Mouse (Mus musculus) forebrain, embryonic 12.5 days (tissue): ENCODE data around the gene Psme2. TPM values are rescaled to one million over a fixed set of nuclear protein-coding genes. Genes with fewer than 3 reads are reported as not detected.
A peak's percentile ranks its signal among the peaks of the same experiment; 100 is the strongest.

ENCODE experiments used
- ATAC-seq: fragments of 200-750 bp; cut with Nextera tagmentation; 2 replicates; pipeline ENCODE4 v1.8.0; 2017; ENCODE audit warnings: moderate TSS enrichment; ENCODE audit not compliant: low FRiP score
- H3K27ac ChIP-seq: fragments of 300-500 bp; sonication (generic); 2 replicates; pipeline ENCODE4 v1.5.1; 2016; ENCODE audit warnings: mild to moderate bottlenecking
- H3K27me3 ChIP-seq: fragments of 300-500 bp; sonication (generic); 2 replicates; pipeline ENCODE4 v1.6.1; 2016; ENCODE audit warnings: mild to moderate bottlenecking
- H3K36me3 ChIP-seq: fragments of 300-500 bp; sonication (generic); replicated peaks from 2 replicates; pipeline ENCODE4 v1.6.1; 2016; ENCODE audit warnings: mild to moderate bottlenecking
- H3K4me1 ChIP-seq: fragments of 300-500 bp; sonication (generic); 2 replicates; pipeline ENCODE4 v1.6.1; 2016
- H3K4me2 ChIP-seq: fragments of 300-500 bp; sonication (generic); 2 replicates; pipeline ENCODE4 v1.6.1; 2016; ENCODE audit warnings: mild to moderate bottlenecking, moderate library complexity
- H3K4me3 ChIP-seq: fragments of 300-500 bp; sonication (generic); replicated peaks from 2 replicates; pipeline ENCODE4 v1.5.1; 2016; ENCODE audit warnings: mild to moderate bottlenecking
- H3K9ac ChIP-seq: fragments of 300-500 bp; sonication (generic); 2 replicates; pipeline ENCODE4 v1.6.1; 2016; ENCODE audit warnings: mild to moderate bottlenecking
- H3K9me3 ChIP-seq: fragments of 300-500 bp; sonication (generic); 2 replicates; pipeline ENCODE4 v1.6.1; 2016
- WGBS: fragments of 180-500 bp; shearing (Covaris S2); methylation state at CpG from one replicate; pipeline ENCODE4 v1.1.7; 2016; 5-methylcytosine and 5-hydroxymethylcytosine counted together
- polyA plus RNA-seq: library from polyadenylated mRNA; unstranded; fragments of >200 nt; fragmentation: Nextera tagmentation; extraction: Ambion mirVana; gene quantifications from 2 replicates; pipeline ENCODE4 v1.2.1, GENCODE M21; 2016

Gene Psme2
- polyA plus RNA-seq: 199 and 201 TPM in 2 replicates

DNA sequence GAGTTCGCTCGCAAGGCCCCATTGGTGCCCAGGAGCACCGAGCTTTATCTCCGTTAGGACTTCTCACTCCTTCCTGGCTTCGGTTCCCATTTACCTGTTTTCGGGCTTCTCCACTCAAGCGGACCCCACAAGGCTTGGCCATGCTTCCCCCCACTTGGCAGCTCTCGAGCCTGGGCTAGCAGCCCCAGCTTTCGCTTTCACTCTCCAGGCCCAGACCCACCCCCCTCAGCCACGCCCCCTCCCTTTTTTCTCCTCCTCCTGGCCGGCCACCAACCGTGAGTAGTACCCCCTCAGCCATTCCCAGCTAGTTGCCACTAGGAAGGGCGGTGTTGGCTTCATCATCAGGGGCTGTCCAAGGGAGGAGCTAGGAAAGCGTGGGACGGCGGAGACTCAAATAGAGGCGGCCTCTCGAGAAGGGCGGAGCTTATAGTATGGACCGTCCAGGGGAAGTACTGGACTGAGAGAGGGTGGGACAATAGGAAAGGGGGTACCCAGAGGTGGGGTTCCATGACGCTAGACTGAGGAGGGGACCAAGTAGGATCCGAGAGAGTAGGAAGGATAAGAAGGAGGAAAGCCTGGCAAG, at the start of gene Psme2:
Gene Psme2 (minus strand): TSS at position 366 of the 583 bp plus-strand sequence.
- Histone ChIP-seq H3K4me1 (peaks cover 28% of the 10 kb centered on the region), H3K27ac (peak within 1 kb of the TSS; percentile 95), H3K9ac (peak within 1 kb of the TSS; percentile 83), H3K4me3 (peak within 1 kb of the TSS; percentile 83), H3K27me3 (no peaks in the 10 kb centered on the region), H3K36me3 (peaks cover 22% of the 10 kb centered on the region), H3K4me2 (peak within 1 kb of the TSS; percentile 97), H3K9me3 (no peaks in the 10 kb centered on the region)
- ATAC-seq: peak; percentile 97
- WGBS: 2% methylated on average over 22 of the region's 22 CpGs

DNA sequence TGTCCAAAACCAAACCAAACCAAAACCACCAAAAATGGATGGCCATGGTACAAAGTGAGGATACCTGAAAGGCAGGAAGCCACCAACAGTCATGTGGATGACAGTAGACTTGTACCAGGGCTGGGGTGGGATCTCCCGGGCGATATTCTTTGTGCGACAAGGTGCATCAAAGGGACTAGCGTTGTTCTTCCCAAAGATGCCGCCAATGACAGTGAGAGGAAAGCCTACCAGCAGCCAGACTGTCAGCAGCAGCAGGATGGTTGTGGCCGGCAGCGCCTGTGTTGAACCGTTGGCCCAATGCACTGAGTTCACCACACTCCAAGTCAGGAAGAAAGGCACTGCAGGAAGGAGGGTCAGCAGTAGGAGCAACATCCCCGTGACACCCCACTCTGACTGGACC, 46.9 kb upstream of the Psme2 start, which contains the start of gene Gm49378:
Gene Gm49378 (minus strand): TSS at position 101 of the 400 bp plus-strand sequence.
- no peaks in the 10 kb centered on the region for H3K27me3 ChIP-seq
- WGBS: 92% methylated on average over 9 of the region's 9 CpGs
- no peak within 1 kb of the TSS for H3K9ac ChIP-seq
- H3K27ac ChIP-seq: no peak within 1 kb of the TSS
- no peak within 1 kb of the TSS for H3K4me2 ChIP-seq
- H3K4me3 ChIP-seq: no peak within 1 kb of the TSS
- peaks cover 27% of the 10 kb centered on the region for H3K4me1 ChIP-seq
- H3K36me3 ChIP-seq: peaks cover 63% of the 10 kb centered on the region
- no peak for ATAC-seq
- H3K9me3 ChIP-seq: no peaks in the 10 kb centered on the region

DNA sequence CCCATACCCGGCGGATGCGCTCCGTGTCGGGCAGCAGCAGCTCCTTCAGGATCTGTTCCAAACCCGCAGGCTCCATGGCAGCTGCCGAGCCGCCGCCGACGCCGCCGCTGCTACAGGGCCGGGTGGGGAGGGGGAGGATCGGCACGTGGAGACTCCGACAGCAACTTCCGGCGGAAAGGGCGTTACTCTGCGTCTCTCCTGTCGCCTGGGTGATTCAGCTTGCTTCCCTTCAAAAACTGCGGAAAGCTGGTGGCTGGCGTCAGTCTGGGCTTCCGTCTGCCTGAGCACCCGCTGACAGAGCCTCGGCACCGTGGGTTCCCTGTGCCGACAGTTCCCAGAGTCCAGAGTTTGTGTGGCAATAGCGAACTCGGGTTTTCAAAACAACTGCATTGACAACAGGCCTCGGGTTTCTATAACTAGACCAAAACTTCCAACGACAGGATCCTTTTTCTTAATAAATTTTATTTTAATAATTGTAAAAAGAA, 44.7 kb upstream of the Psme2 start, which contains the start of gene Ipo4:
Gene Ipo4 (minus strand): TSS at position 435 of the 485 bp plus-strand sequence.
- peak; percentile 91 for ATAC-seq
- Histone ChIP-seq H3K4me1 (peaks cover 18% of the 10 kb centered on the region), H3K4me3 (peak within 1 kb of the TSS; percentile 68), H3K27ac (peak within 1 kb of the TSS; percentile 80), H3K9me3 (no peaks in the 10 kb centered on the region), H3K27me3 (no peaks in the 10 kb centered on the region), H3K9ac (peak within 1 kb of the TSS; percentile 82), H3K36me3 (peaks cover 77% of the 10 kb centered on the region), H3K4me2 (peak within 1 kb of the TSS; percentile 91)
- WGBS: 2% methylated on average over 33 of the region's 33 CpGs

DNA sequence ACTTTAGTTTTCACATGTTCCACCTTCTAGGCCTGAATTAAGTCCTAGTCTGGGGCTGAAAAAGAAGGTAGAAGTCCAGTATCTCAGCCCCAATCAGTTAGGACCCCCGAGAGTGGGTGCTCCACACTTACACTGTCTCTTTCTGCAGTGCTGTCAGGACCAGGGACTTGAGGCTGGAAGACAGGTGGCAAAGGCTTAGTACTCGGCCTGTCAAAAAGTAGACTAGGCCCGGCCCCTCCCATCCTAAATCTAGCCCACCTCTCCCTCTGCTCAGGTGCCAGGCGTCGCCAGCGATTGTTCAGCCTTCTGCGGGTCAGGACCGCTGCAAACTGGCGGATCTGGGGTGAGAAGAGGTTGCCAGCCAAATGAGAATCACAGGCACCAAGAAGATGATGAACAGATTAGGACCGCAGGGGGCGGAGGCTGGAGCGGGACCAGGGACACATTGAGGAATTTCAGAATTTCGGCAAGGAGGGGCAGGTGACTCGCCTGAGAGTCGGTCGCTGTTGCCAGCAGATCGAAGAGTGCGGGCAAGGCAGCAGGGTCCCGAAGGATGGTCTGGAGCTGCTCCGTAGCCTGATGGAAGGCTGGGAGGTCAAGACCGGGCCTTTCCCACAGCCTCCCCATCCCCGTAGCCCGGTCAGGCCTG, 44.1 kb upstream of the Psme2 start:
- ATAC-seq: peak; percentile 5
- H3K9ac ChIP-seq: peak overlapping the region; percentile 82
- H3K27ac ChIP-seq: peak overlapping the region; percentile 80
- no peaks in the 10 kb centered on the region for H3K27me3 ChIP-seq
- peak overlapping the region; percentile 91 for H3K4me2 ChIP-seq
- 4% methylated on average over 23 of the region's 23 CpGs for WGBS
- peak overlapping the region; percentile 68 for H3K4me3 ChIP-seq
- H3K4me1 ChIP-seq: peaks cover 18% of the 10 kb centered on the region
- H3K36me3 ChIP-seq: peaks cover 77% of the 10 kb centered on the region
- H3K9me3 ChIP-seq: no peaks in the 10 kb centered on the region

DNA sequence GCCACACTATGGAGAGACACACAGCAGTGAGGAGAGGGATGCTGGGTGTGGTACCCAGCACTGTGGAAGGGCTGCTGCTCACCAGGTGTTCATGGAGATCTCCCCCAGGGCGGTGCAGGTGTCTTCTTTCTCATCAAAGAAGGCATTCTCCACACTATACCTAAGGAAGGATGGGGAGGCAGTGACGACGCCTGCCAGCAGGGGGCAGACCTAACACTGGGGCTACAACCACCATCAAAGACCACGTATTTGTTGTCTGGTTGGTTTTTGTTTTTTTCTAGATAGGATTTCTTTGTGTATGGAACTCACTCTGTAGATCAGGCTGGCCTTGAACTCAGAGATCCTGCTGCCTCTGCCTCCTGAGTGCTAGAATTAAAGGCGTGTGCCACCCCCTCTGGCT, 38.4 kb upstream of the Psme2 start:
- Histone ChIP-seq H3K4me1 (peaks cover 4% of the 10 kb centered on the region; the same call in 1 of the 2 replicates), H3K4me2 (no peak overlapping the region), H3K9ac (no peak overlapping the region), H3K27me3 (no peaks in the 10 kb centered on the region), H3K27ac (no peak overlapping the region), H3K9me3 (no peaks in the 10 kb centered on the region), H3K36me3 (peaks cover 99% of the 10 kb centered on the region), H3K4me3 (no peak overlapping the region)
- WGBS: 59% methylated on average over 5 of the region's 5 CpGs
- ATAC-seq: no peak

DNA sequence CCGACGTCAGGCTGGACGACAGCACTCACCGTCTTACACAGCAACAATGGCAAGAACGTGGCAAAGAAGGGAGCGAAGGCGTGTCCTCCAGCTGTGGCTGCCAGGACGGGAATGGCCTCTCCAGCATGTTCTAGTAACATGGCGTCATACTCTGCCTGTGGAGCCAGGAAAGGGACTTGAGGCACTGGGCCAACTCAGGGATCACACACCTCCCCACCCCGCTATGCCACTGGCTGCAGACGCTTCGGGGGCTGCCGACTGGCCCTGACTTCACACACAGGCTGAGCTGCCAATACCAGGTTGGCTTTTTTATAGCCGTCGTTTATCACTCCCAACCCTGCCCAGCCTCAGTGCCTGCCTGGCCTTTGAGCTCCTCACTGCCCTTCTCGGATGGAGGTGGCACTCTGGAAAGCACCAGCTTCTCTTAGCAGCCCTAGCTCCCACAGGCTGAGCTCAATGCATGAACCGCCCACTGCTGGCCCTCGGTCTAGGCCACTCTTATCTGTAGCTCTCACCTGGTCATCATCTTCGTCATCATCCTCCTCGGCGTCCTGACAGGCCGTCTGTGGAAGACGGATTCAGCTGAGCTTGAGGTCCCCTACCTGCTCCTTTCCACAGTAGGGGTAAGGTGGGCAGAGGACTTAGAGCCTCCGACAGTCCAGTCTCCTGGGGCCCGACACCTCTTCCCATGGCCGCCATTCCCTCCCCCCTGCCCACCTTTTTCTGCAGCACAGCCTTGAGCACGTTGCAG, 37.3 kb upstream of the Psme2 start:
- Histone ChIP-seq H3K27me3 (no peaks in the 10 kb centered on the region), H3K4me3 (no peak overlapping the region), H3K36me3 (peaks cover 94% of the 10 kb centered on the region), H3K9me3 (no peaks in the 10 kb centered on the region), H3K27ac (no peak overlapping the region), H3K4me1 (no peaks in the 10 kb centered on the region), H3K9ac (no peak overlapping the region), H3K4me2 (no peak overlapping the region)
- no peak for ATAC-seq
- WGBS: 93% methylated on average over 27 of the region's 27 CpGs

DNA sequence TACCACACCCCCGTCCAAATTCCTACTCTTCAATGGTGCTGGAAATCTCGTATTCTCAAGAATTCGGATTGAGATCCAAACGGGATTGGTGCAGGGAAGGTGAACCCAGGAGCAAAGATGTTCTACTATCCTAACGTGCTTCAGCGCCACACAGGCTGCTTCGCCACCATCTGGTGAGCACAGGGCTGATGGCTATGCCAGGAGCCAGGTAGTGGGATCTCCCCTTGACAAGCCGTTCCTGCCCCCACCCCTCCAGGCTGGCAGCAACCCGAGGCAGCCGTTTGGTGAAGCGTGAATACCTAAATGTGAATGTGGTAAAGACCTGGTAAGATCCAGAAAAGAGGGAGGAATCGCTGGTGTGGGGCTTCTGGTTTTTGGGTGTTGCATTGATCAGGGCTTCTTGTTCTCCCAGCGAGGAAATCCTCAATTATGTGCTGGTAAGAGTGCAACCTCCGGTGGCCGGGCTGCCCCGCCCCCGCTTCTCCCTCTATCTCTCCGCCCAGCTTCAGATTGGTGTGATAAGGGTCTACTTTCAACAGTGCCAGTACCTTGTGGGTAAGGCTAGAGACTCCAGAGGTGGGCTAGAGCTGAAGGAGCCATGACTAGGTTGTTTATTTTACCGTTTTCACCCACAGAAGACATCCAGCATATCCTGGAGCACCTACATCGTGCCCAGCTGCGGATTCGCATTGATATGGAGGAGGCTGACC, 27.7 kb upstream of the Psme2 start:
- ATAC-seq: no peak
- Histone ChIP-seq H3K27ac (no peak overlapping the region), H3K9ac (0 out of 2 replicates have a peak overlapping the region, but pooled peaks have one; percentile 18), H3K4me3 (peak overlapping the region; percentile 19), H3K36me3 (no peaks in the 10 kb centered on the region), H3K4me2 (peak overlapping the region; percentile 35), H3K9me3 (no peaks in the 10 kb centered on the region), H3K4me1 (0 out of 2 replicates have a peak, but pooled peaks cover 2% of the 10 kb centered on the region), H3K27me3 (0 out of 2 replicates have a peak, but pooled peaks cover 2% of the 10 kb centered on the region)
- 59% methylated on average over 22 of the region's 22 CpGs for WGBS

DNA sequence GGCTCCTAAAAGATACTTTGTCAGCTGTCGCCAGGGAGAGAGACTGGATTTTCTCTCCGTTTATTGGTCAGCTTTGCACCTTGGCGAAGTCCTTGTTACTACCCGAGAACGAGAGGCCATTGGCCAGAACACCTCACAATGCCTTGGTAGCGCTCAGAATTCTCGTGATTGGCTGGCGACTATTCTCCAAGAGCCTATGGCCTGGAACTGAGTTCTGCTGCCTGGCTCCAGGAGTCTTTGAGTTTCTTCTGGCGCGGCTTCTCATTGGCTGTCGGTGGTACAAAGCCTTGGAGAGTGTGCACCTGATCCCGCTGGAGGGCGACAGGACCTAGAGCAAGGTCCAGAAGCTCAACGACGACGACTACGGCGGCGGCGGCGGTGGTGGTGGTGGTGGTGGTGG, 26.9 kb upstream of the Psme2 start, which contains the start of gene Rec8:
Gene Rec8 (plus strand): TSS at position 216 of the 400 bp plus-strand sequence.
- 0 out of 2 replicates have a peak, but pooled peaks cover 2% of the 10 kb centered on the region for H3K27me3 ChIP-seq
- peak within 1 kb of the TSS; percentile 35 for H3K4me2 ChIP-seq
- 29% methylated on average over 21 of the region's 21 CpGs for WGBS
- H3K27ac ChIP-seq: no peak within 1 kb of the TSS
- no peaks in the 10 kb centered on the region for H3K36me3 ChIP-seq
- 0 out of 2 replicates have a peak within 1 kb of the TSS, but pooled peaks have one; percentile 18 for H3K9ac ChIP-seq
- H3K4me1 ChIP-seq: 0 out of 2 replicates have a peak, but pooled peaks cover 2% of the 10 kb centered on the region
- peak; percentile 72 for ATAC-seq
- H3K4me3 ChIP-seq: peak within 1 kb of the TSS; percentile 19
- no peaks in the 10 kb centered on the region for H3K9me3 ChIP-seq

DNA sequence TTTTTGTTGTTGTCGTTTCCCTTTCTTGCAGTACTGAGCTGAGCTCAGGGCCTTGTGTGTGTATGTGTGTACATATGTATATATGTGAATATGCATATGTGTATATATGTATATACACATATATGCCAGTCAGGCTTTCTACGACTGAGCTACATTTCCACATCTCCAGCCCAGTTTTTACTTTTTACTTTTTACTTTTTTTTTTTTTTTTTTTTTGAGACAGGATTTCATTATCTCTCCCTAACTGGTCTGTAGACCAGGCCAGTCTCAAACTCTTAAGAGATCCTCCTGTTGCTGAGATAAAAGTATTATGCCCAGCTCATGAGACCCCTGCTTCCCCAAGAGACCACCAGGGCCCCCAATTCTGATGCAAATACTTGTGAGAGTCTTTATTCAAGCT, 25.9 kb upstream of the Psme2 start:
- no peak for ATAC-seq
- Histone ChIP-seq H3K36me3 (no peaks in the 10 kb centered on the region), H3K4me2 (no peak overlapping the region), H3K4me1 (0 out of 2 replicates have a peak, but pooled peaks cover 2% of the 10 kb centered on the region), H3K27me3 (0 out of 2 replicates have a peak, but pooled peaks cover 2% of the 10 kb centered on the region), H3K9ac (no peak overlapping the region), H3K9me3 (no peaks in the 10 kb centered on the region), H3K27ac (no peak overlapping the region), H3K4me3 (no peak overlapping the region)
- WGBS: 89% methylated on average over 2 of the region's 2 CpGs

DNA sequence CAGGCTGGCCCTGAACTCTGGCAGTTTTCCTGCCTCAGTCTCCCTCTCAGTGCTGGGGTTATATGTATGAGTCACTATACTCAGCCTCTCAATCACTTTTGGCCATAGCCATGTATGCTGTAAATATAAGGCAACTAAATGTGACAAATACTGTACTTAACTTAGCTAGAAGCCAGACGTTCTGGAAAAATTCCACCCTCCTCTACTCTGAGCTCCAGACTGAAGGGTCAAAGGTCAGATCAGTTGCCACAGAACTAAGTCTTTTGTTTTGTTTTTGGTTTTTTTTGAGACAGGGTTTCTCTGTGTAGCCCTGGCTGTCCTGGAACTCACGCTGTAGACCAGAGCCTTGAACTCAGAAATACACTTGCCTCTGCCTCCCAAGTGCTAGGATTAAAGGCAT, 25.0 kb upstream of the Psme2 start:
- Histone ChIP-seq H3K9ac (no peak overlapping the region), H3K27me3 (0 out of 2 replicates have a peak, but pooled peaks cover 2% of the 10 kb centered on the region), H3K27ac (no peak overlapping the region), H3K36me3 (no peaks in the 10 kb centered on the region), H3K9me3 (no peaks in the 10 kb centered on the region), H3K4me2 (no peak overlapping the region), H3K4me3 (no peak overlapping the region), H3K4me1 (0 out of 2 replicates have a peak, but pooled peaks cover 2% of the 10 kb centered on the region)
- 50% methylated on average over 2 of the region's 2 CpGs for WGBS
- no peak for ATAC-seq

DNA sequence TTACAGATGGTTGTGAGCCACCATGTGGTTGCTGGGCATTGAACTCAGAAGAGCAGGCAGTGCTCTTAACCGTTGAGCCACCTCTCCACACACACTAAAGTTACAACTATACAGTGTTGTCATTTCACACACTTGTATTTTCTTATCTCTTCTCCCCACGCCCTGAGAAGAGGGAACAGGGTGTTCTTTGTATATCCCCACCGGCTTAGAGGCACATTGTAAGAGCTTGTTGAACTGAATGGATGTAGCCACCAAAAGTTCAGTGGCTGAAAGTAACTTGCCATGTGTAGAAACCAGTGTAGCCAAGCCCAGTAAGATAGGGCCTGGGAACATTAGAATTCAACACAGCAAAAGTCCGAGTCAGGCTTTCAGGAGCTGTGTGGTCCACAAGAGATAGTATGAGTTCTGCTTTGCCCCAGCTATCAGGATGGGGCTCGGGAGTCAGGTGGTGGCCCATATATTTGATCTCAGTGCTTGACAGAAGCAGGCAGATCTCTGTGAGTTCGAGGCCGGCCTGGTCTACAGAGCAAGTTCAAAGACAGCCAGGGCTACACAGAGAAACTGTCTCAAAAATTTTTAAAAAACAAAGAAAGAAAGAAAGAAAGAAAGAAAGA, 23.8 kb upstream of the Psme2 start:
- no peak for ATAC-seq
- Histone ChIP-seq H3K4me2 (no peak overlapping the region), H3K9me3 (no peaks in the 10 kb centered on the region), H3K36me3 (peaks cover 3% of the 10 kb centered on the region; the same call in 1 of the 2 replicates), H3K4me1 (0 out of 2 replicates have a peak, but pooled peaks cover 2% of the 10 kb centered on the region), H3K4me3 (no peak overlapping the region), H3K27ac (no peak overlapping the region), H3K27me3 (0 out of 2 replicates have a peak, but pooled peaks cover 2% of the 10 kb centered on the region), H3K9ac (no peak overlapping the region)
- WGBS: 86% methylated on average over 7 of the region's 7 CpGs
